Mouse (Mus musculus): ENCODE measurements around the gene Tmem117.
A peak's percentile ranks its signal among the peaks of the same experiment; 100 is the strongest.

The Tmem117 gene

DNA sequence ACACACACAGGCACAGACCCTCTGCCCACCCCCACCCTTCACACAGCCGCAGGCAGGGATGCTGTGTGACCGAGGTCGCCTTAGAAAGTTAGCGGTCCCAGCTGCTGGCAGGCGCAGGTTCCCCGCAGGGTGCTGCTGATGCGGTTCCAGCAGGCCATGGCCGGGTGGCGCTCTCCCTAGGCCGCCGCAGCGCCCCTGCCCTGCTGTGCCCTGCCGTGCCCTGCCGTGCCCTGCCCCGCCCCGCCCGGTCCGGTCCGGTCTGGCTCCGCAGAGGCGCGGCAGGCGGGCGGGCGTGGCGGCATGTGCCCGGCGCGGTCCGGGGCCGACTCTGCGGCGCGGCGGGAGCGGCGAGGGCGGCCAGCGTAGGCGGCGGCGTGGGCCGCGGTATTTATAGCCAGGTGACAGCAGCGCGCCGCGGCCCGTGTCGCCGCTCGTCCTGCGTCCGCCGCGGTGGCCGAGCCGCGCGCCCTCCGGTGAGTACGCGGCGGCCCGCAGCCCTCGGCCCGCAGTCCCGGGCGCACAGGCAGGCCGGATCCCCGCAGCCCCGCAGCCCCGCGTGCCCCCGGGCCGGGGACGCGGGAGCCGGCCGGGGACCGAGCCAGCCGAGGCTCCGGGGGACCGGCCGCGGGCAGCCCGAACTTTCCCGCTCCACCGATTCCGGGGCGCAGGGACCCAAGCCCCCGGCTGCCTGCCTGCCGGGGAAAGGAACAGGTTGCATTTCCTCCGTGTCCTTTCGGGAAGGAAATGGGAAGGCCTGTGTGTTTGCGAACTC lies at the start of gene Tmem117:
Tmem117 (plus strand) TSS at position 403 of the 772 bp plus-strand sequence.
- peak; percentile 74 to 83 for DNase-seq

DNA sequence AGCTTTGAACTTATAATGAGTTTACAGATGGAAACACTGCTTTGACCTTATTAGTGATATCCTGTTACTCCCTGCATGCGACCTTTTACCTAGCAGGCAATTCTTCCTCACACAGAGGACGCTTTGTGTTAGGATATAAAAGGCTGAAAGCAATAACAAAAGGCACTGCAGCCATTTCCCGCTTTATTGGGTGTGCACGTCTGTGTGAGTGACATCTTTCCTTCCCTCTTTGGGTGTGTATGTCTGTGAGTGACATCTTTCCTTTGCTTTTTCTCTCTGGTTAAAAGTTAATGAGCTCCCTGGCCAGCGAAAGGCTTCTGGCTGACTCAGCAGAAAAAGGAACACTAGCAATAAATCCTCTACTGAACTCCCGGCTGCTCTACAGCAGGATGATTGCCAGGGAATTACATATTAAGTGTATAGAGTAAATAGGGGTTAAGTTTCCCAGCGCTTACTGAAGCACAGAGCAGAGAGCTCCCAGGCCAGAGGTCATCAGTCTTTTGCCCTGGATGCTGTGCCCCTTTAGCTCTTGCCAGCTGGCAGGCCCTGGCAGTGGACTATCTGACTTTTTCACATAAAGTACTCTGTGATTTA lies 46.9 kb upstream of the Tmem117 start:
- DNase-seq = peak; percentile 60 to 67

DNA sequence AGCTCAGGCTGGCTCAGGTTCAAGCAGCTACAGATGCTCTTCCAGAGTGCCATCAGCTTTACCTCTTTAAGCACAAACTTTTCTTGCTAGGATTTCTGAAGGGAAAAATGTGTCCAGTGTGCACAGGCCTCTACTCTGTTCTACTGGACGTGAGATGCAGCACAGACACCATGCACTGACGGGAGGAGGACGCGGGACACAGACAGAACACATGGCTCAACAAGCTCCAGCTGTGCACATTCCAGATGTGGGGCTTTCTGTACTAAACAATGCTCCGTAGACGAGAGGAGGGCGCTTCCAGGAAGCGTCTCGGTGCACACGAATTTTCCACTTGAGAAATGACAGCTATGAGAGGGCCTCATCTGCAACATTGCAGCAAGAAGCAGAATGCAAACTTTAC lies 45.9 kb upstream of the Tmem117 start:
- DNase-seq = no peak

DNA sequence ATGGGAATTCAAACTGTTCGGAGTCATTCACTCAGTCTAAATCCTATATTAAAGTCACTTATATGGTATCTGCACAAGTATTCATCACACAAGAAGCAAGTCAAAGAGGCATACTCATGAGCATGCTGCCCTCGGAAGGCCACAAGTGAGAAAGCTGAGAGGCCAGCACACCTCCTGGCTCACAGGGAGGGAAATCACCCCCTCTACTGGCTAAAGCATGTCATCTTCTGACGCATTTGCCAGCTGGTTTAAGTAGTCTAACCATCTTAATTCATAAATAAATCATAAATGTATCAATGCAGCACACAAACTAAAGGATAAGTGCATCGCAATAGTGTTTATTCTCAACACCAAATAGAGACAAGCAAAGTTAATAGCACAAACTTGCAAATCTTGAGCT lies 44.3 kb upstream of the Tmem117 start:
- DNase-seq = peak in 1 of 2 experiments; percentile 16

DNA sequence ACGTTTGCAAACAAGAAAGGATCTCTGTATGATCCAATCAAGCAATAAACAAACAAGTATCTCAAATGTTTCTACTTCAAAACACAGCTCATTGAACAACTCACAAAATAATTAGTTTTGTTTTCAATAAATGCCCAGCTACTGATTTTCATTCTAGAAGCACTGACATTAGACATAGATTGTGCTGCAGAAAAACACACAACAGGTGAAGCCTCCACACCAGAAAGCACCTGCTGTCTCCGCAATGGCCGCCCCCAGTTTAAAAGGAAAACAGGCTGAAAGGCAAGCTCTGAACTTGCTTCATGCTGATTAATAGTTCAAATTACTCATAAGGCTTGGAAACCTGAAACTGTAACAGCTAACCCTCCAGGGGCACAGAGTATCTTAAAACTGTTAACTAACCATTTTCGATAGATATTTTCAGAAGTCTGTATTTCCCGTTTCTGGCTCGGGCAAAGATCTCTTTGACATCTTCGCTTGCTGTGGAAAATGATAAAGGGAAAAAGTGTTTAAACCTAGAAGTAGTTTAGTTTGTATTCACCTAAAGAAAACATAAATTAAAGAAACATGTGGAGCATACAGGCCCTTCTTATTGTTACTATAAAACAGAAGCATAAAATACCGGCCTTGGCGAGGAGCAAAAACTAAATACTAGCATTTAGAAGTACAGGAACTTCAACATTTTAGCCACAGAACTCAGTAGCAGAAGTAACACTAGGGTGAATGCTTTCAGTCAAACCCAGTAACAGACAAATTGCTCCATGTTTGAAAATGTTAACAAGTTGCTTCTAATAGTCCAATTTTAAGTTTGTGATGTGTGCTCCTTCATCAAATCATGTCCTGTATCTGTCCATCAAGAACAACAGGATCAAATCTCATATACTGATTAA lies 41.0 kb upstream of the Tmem117 start:
- DNase-seq = no peak

DNA sequence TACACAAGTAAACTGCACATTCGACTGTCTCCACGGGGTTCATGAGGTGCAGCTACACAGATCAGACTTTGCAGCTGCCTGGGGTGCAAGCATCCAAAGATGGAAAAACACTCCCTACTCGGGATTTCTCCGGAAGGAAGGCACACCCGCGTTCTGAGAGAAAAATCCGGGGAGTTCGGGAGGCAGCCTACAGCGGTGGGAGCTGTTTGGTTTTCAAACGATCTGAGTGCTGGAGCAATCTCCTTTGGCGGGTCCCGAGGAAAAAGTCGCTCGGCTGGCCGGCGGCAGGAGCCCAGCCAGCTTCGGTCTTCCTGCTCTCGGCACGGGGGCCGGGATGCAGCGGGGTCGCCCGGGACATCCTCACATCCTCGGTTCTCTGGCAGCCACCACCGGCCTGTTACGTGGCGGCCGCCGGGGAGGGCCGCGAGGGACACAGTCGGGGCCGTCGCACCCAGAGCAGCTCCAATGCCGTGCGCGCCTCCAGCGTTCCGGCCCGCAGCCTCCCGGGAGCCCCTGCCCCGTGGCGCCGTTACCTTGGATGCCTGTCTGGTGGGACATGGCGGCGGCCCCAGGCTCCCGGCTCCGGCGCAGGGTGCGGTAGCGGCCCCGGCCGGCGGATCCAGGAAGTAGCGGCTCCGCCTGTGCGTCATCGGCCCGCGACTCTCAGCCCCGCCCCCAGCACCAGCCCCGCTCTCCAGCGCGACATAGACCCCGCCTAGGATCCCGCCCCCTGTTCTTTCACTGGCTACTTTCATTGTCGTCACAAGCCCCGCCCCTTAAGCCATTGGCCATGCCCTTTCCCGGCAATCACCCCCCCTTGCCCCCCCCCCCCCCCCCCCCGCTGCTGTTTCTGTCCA lies 39.6 kb upstream of the Tmem117 start, which contains the start of gene Twf1:
Twf1 (minus strand) TSS at position 671 of the 857 bp plus-strand sequence.
- DNase-seq = peak; percentile 99 to 100

DNA sequence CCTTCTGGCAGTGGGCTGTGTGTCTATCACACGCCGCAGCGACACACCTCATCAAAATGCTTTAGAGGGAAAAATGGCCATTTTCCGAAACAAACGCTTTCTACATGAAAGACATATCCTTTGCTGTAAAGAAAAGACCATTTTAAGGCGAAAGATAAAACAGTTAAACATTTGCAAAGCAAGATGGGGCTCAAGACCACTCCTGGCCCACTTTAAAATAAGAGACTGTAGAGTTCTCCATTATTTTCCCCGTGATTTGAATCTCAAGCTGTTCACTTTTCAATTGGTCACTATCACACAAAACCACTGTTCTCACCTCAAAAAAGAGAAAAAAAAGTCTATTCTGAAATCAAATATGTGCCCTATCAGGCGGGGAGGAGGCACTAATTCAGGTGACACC lies 38.9 kb upstream of the Tmem117 start:
- no peak for DNase-seq

DNA sequence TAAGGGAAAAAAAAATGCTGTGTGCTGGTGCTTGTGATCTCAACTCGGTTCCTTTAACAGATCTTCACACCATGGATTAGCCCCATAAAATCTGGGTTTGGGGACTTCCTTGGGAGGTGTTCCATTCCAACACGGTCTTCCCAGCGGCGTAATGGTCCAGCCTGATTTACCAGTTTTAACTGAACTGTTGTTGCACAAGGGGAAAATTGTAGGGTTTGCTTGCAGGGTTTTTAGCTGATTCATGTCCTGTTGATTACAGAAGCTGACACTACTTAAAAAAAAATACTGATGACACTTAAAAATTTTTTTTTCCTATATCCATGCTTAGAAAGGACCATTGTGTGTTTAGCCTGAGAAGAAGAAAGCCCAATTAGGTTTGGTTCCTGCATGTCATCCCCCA lies 37.7 kb upstream of the Tmem117 start:
- DNase-seq = no peak

DNA sequence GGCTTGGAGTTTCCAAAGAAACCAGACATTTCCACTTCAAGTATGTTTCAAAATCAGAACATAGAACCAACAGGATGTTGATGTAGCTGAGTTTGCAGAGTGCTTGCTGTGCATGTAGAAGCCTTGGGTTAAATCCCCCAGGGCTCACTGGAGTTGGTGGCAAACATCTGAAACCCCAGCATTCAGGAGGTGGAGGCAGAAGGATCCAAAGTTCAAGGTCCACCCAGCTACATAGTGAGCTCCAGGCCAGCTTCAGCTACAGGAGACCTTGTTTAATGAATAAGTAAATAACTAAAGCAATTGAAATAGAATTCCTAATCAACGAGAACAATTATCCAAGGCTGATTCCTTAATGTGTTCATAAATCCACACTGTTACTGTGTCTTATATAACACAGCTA lies 35.4 kb upstream of the Tmem117 start:
- DNase-seq = peak; percentile 70 to 84

DNA sequence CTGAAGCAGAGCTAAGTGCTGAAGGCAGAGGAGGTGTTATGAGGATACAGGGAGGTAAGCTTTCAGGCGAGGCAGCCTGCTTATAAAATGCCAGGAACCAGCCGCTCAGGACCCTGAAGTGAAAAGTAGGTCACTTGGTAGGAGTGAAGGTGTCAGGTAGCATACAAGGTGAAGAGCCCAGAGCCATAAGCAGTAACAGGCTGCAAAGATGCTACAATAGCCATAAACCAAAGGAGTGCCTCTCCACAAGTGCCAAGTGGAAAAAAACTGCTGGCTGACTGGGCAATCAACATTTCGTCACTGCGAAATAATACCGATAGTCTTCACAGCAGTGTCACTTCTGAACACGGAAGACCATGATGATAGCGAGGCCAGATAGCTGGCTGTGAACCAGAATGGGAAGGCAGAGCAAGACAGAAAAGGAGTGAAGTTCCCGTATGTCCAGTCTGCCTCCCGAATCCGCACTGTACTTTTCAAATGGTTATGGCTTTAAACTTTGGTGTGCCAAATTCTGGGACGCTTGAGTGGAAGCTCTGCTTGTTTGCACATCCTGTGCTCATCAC lies 28.8 kb upstream of the Tmem117 start:
- no peak for DNase-seq

DNA sequence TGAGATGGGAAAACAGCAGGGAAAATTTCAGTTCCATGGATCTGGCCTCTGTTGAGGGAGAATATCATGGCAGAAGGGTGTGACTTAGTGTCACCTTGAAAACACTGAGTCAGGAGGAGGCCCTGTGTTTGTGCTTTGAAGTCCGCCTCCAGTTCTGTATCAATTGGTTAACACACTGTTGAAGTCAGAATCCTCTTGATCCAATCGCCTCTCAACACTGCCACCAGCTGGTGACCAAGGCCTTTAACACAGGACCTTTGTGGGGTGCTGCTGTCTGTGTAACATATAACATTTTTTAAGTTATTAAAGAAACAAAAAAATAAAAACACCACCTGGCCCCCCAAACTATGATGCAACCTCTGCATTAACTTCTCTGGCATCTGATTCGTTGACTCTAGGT lies 27.7 kb upstream of the Tmem117 start:
- peak; percentile 69 to 88 for DNase-seq

DNA sequence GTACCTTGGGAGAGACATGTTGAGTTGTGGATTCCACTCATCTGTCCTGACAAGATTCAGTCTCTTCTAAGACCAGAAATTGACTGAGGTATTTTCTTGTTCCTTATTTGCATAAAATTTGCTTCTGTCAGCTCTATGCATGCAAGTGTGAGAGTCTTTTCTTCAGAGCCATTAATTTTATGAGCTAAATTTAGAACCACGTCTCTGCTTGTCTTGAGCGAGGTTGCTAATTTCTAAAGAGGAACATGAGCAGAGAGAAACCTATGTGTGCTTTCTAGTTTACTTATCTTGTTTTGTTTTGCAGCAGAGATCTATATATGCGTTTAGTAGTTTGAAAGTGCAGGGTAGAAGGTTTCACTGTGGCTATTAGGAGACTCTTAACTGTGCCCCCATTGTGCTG lies 26.6 kb upstream of the Tmem117 start:
- no peak for DNase-seq

DNA sequence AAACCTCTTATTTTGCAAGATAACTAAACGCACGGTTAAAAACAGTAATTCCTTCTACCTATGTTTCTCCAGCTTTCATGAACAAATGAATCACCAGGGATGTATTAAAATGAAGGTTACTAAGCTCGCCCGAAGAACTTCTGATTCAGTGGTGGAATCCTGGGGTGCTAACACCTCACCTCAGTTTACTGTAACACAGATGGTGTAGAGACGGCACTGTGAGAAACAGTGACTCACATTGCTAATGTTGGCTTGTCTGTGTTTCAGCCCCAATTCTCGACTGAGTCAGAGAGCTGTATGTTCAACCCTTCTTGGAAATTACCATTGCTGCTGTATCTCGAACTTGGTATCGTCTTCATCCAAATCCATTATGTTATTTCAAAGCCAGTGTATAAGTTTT lies 21.3 kb upstream of the Tmem117 start:
- DNase-seq = no peak

DNA sequence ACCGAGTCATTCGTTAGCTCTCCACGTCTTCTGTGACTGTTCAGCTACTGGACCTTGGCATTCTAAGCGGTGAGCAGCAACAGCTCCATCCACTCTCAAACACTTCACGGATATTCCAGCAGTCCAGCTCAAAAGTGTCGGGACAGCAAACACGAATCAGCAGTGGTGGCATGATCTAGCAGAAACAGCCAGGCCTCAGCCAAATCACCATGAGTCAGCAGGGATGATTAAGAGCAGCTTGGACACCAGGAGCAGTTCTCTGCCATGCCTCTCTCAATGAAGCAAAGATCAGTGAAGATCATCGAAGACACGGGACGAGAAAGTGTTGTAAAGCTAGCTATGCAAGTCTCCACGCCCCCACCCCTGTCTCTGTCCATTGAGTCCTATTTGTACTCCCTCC lies 13.0 kb upstream of the Tmem117 start:
- DNase-seq = no peak

DNA sequence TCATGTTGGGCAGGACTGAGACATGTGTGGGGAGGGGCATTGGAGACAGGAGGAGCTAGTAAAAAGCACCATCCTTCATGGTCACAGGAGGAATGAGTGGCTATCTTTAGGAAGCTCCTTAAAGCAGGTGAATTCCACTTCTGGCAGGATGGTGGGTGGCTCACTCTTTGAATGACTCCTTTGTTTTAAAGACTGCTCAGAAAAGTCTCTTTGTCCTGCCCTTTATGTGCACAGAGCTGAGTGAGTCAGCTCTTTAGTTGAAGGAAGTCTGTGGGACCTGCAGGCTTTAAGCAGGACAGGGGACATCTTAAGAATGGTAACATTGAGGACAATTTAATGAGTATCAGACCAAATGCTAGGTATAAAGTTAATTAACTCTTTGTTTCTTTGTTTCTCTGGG lies 8.1 kb upstream of the Tmem117 start:
- no peak for DNase-seq

DNA sequence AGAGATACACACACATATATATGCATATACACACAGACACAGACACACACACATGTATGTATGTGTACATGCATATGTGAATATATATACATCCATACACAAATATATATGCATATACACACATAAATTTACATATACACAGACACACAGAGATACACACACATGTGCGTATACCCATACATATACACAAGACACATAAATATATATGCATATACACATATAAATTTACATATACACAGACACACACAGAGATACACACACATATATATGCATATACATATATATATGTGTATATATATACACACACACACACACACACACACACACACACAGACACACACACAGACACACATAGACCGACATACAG lies 586 bp upstream of the Tmem117 start:
- DNase-seq = no peak

DNA sequence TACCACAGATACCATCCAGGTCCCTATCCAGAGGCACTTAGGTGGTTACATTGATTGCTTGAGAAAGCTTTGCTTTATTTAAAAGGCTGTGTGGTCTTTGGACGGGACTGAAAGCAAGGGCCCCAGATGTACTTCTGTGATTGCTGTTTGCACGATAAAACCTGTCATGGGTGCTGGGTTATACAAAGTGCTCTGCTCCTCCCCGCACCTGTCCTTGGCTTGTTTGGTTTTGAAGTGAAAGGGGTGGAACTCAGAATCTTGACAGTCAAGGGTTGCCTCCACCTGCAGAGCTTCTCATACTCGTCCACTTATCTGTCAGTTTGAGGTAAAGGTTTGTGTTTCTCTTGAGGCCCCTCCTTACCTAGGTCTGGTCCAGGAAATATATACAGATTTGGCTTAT lies 1.5 kb downstream of the Tmem117 start:
- no peak for DNase-seq

DNA sequence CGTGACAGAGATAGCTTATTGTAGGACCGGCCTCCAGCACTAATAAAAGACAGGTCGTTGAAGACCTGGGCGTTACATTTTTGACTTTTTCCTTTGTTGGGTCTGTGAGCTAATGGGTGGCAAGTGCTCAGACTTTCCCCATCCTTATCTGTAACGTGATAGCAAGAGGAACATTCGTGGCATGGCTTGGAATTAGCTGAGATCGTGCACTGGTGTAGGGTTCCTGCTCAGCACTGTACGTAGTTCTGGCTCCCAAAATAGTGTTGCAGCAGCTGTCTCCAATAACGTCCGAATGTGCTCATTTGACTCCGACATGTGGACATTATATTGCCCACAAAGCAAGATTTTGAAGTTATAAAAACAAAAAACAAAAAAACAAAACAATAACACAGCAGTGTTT lies 5.5 kb downstream of the Tmem117 start:
- DNase-seq = no peak

DNA sequence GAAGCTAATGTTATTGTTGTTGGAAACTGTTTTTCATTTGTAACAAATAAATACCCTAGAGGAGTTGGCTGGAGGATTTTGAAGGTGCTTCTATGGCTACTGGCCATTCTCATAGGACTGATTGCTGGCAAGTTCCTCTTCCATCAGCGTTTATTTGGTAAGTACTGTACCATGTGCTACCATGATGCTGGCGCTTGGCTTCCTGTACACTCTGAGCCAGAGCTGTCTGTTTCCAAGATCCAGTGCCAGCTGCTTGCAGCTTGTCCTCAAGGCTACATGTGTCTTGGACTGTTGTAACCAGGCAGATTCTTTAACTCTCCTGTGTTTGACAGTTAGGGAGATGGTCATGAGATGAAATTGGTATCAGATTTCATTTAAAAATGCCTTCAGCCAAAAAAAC lies 9.2 kb downstream of the Tmem117 start:
- DNase-seq = no peak

DNA sequence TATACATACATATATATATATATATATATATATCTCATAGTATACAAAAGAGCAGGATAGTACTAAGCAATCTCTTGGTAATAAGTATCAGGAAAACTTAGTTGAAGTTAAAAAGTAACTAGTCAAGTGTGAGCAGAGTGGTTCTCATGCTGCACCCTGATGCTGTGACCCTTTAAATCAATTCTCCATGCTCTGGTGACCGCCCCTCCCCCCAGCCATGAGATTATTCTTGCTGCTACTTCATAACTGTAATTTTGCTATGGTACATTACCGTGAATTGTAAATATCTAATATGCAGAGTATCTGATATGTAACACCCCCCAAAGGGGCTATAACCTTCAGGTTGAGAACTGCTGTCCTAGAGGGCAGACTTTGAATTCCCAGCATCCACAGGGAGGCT lies 10.1 kb downstream of the Tmem117 start:
- peak; percentile 41 to 63 for DNase-seq

DNA sequence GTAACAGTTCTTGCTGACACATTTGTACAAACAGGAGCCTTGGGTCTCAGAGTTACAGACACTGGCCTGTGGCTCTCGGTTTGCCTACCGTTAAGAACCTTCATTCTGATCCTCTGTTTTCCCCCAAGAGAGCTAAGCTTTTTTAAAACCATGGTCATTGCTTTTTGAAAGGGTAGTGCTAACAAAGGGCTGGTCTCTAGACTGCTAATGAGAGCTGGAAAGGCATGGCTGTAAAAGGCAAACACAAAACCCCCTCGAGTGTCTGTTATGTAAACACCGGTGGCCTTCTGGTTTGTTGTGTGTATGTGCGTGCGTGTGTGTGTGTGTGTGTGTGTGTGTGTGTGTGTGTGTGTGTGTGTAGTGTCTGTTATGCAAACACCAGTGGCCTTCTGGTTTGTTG lies 17.0 kb downstream of the Tmem117 start:
- DNase-seq = no peak

DNA sequence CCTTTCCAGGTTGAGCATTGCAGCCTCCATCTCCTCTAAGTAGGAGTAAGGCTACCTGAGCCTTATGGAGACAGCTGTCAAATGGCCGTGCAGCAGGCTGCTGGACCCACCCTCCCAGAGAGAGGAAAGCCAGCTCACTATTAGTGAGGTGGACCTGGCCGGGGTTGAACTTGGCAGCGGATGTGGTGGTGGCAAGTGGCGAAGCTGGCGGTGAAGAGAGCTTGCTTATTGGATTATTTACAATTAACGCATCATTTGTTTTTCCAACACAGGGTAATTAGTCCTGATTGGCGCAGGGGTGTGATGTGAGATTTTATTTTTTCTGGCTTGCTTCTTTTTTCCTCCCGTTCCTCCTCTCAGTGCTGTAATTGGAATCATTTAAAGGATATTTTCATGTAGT lies 19.4 kb downstream of the Tmem117 start:
- peak in 1 of 2 experiments; percentile 12 for DNase-seq
